Mouse (Mus musculus): ENCODE measurements at regions not wholly inside any gene's neighbourhood (a gene's known extent, or its start where the extent isn't known, plus 50 kb on each side); places are given as distances from the start of the nearest gene placed in this dataset.

DNA sequence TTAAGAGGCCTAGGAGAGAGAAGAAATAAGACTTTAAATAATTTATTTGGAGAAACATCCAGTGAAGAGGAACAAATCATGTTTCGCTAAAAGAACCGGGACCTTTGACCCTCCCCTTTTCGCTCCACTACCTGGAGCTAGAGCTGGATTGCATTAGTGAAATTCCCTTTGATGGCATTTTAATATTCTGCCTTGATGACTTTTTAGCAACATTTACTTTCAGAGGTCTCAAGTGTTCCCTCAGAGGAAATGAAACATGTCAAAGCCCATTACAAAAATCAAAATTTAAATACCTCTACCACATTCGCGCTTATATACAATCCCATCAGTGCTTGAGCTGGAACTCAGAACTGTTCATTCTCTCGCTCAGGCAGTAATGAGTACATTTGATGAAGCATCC, 297.0 kb upstream of the Gm10295 start:
- no peak for DNase-seq (ENCODE audit: low spot score in 2 of 2)

- no peak for DNase-seq (ENCODE audit: low spot score in 2 of 2)
Observed at GRCm38 (mm10) chr7:71646944-71647343, 295.7 kb upstream of the Gm10295 start.

DNA sequence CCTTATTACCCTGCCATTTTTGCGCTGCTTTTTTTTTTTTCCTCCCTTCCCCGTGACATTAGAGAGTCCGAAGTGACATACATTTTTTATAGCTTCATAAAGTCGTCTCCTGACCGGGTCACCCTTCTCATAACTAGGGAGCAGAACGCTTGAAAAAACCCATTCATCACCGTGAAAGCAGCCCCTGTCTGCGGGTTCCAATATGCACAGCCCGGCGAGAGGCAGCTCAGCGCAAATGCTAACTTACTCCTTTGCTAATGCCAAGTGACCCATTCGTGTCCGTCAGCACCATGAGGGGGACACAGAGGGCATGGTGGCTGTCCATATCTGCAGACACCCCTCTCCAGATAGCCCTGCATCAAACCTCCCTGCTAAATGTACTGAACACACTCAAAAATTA, 271.8 kb upstream of the Gm10295 start:
- DNase-seq (ENCODE audit: low spot score in 2 of 2): no peak

GRCm38 (mm10) chr7:71603159-71603558, 251.9 kb upstream of the Gm10295 start:
- DNase-seq (ENCODE audit: low spot score in 2 of 2): no peak

- no peak for DNase-seq (ENCODE audit: low spot score in 2 of 2)
Observed at GRCm38 (mm10) chr7:71596780-71597179, 245.5 kb upstream of the Gm10295 start.

- no peak for DNase-seq (ENCODE audit: low spot score in 2 of 2)
Observed at GRCm38 (mm10) chr7:71587626-71588025, 236.3 kb upstream of the Gm10295 start.

DNA sequence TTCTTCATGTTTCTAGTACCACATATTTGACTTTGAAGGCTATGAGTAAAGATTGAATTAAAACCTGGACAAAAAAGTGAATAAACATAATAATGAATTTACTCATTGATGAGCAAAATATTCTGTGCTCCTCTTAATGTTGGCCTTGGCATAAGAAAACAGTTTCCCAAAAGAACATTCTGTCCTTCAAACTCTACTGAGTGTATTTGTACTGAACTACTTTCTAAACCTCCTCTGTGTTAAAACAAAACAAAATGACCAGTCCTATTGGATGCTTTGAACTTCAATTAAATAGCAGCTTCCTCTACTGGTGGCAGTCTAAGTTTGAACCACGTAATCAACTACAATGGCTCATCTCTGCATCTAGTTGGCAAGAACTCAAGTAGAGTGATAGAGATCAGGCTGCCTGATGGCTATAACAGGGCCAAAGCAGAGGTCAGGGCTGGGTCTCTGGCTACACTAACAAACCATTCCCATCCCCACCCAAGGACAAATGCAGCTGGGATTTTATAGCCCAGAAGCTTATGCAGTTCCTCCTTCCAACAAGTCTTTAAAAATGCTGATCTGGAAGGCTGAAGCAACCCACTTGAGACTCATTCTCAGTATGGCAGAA, 232.3 kb upstream of the Gm10295 start:
- no peak for DNase-seq (ENCODE audit: low spot score in 2 of 2)

GRCm38 (mm10) chr7:71581746-71582145, 230.5 kb upstream of the Gm10295 start:
- DNase-seq (ENCODE audit: low spot score in 2 of 2): no peak

DNA sequence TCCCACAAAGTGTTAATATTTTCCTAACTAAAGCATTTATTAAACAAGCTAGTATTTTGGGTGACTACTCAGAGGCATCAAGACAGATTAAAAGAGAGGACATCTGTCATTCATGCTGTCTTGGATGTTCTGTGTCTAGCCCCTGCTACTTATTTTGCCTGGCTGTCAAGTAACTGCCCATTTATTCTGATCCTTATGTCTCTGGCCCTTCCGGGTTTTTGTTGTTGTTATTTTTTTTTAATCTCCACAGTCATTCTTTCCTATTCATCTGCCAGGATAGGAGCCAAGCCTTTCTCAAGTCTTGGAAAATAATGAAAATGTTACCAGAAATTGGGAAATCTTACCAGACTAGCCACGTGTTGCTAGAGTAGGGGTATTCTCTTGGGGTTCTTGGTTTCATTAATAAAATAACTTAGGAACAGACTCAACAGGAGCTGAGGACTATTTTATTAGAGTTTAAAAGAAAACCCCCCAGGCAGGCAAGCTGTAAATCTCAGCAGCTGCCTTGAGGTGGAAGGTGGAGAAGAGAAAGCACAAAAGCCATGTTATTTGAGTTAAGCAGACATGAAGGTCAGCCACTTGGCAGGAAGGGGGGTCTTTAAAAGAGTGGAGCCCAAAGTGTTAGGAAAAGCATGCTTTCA, 209.1 kb upstream of the Gm10295 start:
- DNase-seq (ENCODE audit: low spot score in 2 of 2): no peak

- DNase-seq (ENCODE audit: low spot score in 2 of 2): no peak
Observed at GRCm38 (mm10) chr7:71556473-71556872, 205.2 kb upstream of the Gm10295 start.

DNA sequence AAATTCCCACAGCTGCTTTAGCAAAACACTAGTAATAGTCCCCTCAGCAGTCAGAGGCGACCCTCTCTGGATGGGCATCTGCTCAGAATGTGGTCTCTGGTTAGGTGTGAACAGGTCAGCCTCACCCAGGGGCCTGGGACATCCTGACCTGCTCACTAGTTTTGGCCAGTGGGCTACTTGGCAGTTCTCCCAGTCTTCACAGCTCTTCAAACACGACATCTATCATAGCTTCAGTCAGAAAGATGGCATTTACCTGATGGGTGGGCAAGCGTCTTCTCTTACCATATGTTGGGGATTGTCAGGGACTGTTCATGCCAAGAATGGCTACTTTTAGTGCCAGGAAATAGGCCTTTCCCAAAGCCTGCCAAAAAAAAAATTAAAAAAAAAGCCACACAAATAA, 204.2 kb upstream of the Gm10295 start:
- DNase-seq (ENCODE audit: low spot score in 2 of 2): no peak

DNA sequence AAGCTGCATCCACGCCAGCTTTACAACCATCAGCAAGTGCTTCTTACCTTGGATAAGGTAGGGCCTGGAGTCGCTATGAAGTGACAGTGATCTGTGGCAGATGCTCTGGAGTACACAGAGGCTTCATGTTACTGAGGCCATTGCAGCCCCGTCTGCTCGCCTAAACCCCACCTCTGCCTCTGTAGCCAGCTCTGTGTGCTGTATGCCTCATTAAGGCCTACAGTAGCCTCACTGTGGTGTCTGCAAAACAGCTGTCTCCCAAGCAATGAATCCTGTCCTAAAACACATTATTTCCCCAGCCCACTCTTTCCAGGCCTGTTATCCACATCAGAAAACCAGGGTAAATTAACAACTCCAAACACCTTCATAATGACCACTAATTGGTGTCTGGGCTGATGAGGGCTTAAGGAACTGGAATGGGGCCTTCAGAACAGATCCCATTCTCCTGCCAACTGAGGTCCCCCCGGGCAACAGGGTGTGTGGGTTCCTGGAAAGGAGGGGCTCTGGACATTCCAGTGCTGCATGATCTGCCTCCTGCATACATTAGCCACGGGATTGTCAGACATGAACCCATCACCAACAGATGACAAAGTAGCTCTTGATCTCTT, 195.4 kb upstream of the Gm10295 start:
- no peak for DNase-seq (ENCODE audit: low spot score in 2 of 2)

DNA sequence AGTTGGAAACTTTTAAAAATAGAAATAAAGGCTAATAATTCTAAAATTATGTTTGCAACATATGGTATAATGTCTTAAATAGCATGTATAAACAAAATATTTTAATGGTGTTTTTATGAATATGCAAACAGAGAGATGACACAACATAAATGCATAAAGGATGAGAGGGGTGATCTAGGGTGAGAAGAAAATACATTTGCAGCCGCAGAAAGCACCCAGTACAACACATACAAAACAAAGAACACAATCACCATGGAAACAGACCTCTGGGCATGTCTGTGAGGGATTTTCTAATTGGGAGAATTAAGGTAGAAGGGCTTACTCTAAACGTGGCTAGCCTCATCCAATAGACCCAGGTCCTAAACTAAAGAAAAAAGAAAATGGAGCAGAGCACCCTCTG, 190.2 kb upstream of the Gm10295 start:
- no peak for DNase-seq (ENCODE audit: low spot score in 2 of 2)

DNA sequence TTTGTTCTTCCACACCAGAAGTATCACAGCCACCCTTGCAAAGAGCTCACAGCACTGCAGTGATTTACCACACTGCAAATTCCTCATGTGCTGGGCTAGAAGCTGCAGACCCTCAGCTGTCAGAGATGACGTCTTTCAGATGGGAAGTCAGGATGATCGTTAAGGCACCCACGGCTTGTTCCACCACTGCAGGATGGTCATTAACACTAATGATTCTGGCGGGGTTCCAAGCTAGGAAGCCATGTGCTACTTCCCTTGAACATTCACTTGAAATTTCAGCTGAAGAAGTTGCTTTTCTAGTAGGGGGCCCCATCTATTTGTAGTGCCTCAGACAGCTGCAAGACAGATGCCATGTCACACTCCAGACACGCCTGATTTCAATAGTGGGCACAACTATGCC, 181.8 kb upstream of the Gm10295 start:
- no peak for DNase-seq (ENCODE audit: low spot score in 2 of 2)

DNA sequence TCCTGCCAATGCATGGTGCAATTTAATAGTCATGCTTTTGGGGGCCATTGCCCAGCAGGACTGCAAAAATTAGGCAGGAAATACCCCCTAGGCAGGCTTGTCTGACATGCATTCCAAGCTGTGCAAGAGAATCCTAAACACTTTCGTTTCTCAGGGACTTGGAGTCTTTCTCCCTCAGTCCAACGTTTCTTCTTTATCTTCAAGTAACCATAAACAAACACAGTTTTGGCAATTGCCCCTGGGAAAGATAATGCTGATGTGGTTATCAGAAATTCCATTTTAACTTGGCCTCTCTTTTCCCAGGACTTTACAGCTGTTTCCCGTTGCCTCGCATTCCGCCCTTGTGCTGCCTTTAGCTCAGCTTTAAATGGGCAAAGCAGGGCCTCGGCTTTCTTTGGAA, 180.2 kb upstream of the Gm10295 start:
- no peak for DNase-seq (ENCODE audit: low spot score in 2 of 2)

DNA sequence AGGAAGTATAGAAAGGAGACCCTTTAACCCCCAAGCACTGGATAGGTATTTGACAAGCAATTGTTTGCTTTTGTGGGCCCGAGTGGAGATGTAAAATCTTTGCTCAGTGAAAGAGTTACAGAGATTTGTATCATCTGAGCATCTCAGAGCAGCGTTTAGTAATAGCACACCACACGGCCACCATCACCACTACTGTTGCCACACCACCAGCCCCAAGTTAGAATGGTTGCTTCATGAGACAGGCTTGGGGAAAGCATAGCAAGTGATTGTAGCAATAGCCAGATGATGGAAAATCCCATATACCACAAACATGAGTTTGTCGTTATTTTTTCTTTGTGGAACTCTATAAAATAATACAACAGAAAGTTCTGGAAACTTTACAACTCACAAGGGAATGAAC, 179.6 kb upstream of the Gm10295 start:
- DNase-seq (ENCODE audit: low spot score in 2 of 2): no peak

DNA sequence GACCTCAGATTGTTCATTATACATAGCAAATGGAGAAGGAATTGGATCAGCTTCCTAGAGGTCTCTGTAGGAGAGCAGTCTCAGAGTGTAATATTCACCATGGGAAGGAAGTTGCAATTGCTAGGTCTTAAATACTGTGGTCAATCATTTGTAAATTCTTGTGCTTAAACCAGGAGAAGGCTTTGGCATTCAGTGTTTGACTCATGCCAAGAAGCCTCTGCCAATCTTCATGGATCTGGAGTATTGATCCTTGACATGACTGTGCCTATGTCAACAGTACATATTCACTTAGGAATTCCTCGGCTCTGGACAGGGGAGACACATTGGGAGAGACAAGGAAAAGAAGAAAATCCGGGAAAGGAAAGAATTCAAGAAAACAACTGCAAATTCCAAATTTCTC, 174.9 kb upstream of the Gm10295 start:
- DNase-seq (ENCODE audit: low spot score in 2 of 2): no peak

DNA sequence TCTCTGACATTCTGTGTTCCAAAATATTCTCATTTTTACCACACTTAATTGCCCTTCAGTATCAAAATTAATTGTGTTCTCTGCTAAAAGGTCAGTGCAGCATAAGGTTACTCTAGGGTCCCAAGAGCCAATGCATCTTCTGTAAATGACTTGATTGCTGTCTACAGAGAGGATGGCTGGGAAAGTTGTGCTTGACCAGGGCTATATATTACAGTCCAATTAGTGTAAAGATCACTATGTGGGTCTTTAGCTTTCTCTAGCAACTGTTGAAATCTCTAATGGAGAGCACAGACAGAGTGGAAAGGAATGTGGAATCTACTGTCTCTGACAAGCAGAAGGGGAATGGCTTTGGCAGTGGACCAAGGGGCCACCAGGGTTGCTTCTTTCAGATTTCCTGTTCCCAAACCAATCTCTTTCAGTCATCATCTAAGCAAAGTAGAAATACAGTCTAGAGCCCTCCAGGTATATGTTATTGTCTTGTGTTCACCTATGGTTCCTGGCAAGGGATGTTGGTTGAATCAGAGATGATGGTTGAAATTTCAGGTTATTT, 173.4 kb upstream of the Gm10295 start:
- no peak for DNase-seq (ENCODE audit: low spot score in 2 of 2)

DNA sequence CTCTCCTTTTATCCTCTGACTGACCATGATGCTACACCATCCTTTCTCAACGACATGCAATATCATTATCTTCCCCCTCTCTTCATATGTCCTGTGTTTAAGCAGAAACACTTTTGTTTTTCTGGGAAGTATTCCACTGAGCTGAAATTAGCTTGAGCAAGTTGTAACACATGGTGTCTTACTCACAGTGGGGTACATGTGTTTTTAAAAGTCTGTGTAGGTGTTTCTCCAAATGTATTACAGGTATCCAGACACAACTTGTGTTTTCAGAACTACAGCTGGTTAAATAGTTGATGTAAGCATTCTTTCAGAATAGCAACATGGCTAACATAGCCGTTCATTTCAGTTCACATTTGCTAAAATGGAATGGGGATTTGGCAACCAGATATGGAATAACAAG, 172.8 kb upstream of the Gm10295 start:
- DNase-seq (ENCODE audit: low spot score in 2 of 2): no peak

DNA sequence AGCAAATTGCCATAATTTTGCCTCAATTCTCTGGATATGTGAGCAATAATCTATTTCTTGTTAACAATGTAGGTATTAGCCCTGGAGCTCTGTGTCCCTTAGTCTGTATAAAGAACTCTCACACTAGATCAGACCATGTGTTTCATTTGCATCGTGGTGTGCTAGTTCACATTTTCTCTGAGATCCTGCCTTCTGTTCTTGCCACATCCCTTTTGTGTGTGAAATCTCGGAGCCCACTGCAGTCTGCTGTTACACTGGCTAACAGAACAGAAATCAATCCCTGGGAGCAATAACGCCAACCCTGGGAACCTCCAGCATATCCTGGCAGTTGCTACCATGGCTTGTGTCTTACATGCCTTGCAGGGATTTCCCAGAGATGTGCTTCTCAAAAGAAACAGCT, 156.1 kb upstream of the Gm10295 start:
- no peak for DNase-seq (ENCODE audit: low spot score in 2 of 2)

DNA sequence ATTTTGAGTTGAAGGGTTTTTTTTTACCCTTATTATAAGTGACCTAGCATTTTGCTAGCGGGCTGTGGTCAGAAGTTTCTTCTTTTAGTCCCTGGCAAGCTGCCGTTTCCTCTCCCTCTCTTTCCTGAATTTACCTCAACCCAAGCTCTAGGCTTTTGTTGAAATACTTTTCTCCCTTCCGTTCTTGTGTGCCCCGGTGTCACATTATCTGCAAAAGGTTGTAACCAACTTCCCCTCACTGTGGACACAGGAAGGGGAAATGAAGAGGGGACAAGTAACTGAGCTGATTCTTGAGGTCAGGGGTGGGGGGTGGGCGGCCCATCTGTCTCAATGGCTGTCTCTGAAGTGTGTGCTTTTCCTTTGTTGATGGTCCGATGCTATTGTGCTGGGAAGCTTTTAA, 149.4 kb upstream of the Gm10295 start:
- no peak for DNase-seq (ENCODE audit: low spot score in 2 of 2)

- DNase-seq (ENCODE audit: low spot score in 2 of 2): no peak
Observed at GRCm38 (mm10) chr7:71498123-71498522, 146.8 kb upstream of the Gm10295 start.

GRCm38 (mm10) chr7:71491128-71491527, 139.8 kb upstream of the Gm10295 start:
- no peak for DNase-seq (ENCODE audit: low spot score in 2 of 2)

Measured in frontal cortex, postnatal 14 days (tissue).